Mouse (Mus musculus) liver, adult (tissue): ENCODE measurements around the gene Cacna1f.
A peak's percentile ranks its signal among the peaks of the same experiment; 100 is the strongest.

Source experiments
- GATA4 ChIP-seq: IDR thresholded peaks from 2 replicates; pipeline ENCODE4 v1.6.1; 2014; ENCODE audit warnings: mild to moderate bottlenecking, low read length; ENCODE audit not compliant: insufficient replicate concordance

Cacna1f gene

GRCm38 (mm10) chrX:7604879-7605574, 1.9 kb upstream of the Cacna1f start, which contains the start of gene Ccdc22:
Gene Ccdc22, minus strand, starts transcription at chrX:7605517.
- TF ChIP-seq GATA4 = no peak

GRCm38 (mm10) chrX:7605575-7605941, 1.3 kb upstream of the Cacna1f start:
- no peak for TF ChIP-seq GATA4

- TF ChIP-seq GATA4 = no peak
Measured at GRCm38 (mm10) chrX:7610035-7610434, 3.2 kb downstream of the Cacna1f start.

- no peak for TF ChIP-seq GATA4
Measured at GRCm38 (mm10) chrX:7610536-7611258, 3.8 kb downstream of the Cacna1f start.

- no peak for TF ChIP-seq GATA4
Measured at GRCm38 (mm10) chrX:7617889-7618551, 11.1 kb downstream of the Cacna1f start.

- no peak for TF ChIP-seq GATA4
Measured at GRCm38 (mm10) chrX:7632560-7632959, 25.7 kb downstream of the Cacna1f start.

GRCm38 (mm10) chrX:7635101-7635500, 28.2 kb downstream of the Cacna1f start:
- no peak for TF ChIP-seq GATA4

- TF ChIP-seq GATA4 = no peak
Measured at GRCm38 (mm10) chrX:7638401-7639091, 31.7 kb downstream of the Cacna1f start, which contains the start of gene Syp. Gene Syp, plus strand, starts transcription at chrX:7638471.

GRCm38 (mm10) chrX:7639536-7640325, 32.8 kb downstream of the Cacna1f start:
- TF ChIP-seq GATA4 = no peak

GRCm38 (mm10) chrX:7640785-7641184, 33.9 kb downstream of the Cacna1f start:
- no peak for TF ChIP-seq GATA4

- TF ChIP-seq GATA4 = no peak
Measured at GRCm38 (mm10) chrX:7645349-7645748, 38.5 kb downstream of the Cacna1f start.

- TF ChIP-seq GATA4 = peak; percentile 36; the same call in 1 of the 2 replicates
Measured at GRCm38 (mm10) chrX:7648671-7649304, 41.9 kb downstream of the Cacna1f start.

- TF ChIP-seq GATA4 = no peak
Measured at GRCm38 (mm10) chrX:7657221-7657639, 50.3 kb downstream of the Cacna1f start, which contains the start of gene Prickle3. Gene Prickle3, plus strand, starts transcription at chrX:7657260.
